Mouse (Mus musculus) C2C12 (cell line): Measurements from ENCODE around the gene Gmds. TPM values are rescaled to one million over a fixed set of nuclear protein-coding genes. Genes with fewer than 3 reads are reported as not detected.

Experiments used
- H3K27me3 ChIP-seq: one replicate; pipeline ENCODE4 v1.6.1; 2011; ENCODE audit not compliant: control insufficient read depth, insufficient read depth, insufficient read length
- H3K36me3 ChIP-seq: one replicate; pipeline ENCODE4 v1.6.1; 2011; ENCODE audit not compliant: control insufficient read depth, insufficient read depth
- H3K4me3 ChIP-seq: one replicate; pipeline ENCODE4 v1.5.1; 2011; ENCODE audit warnings: mild to moderate bottlenecking, control low read depth; ENCODE audit not compliant: poor library complexity, insufficient read depth, severe bottlenecking
- H3K79me2 ChIP-seq: one replicate; pipeline ENCODE4 v1.6.1; 2011; ENCODE audit not compliant: control insufficient read depth, insufficient read depth
- H3K79me3 ChIP-seq: one replicate; pipeline ENCODE4 v1.6.1; 2011; ENCODE audit warnings: low read depth, control low read depth
- H3ac ChIP-seq: one replicate; pipeline ENCODE3; 2011; ENCODE audit warnings: low read depth; ENCODE audit not compliant: control insufficient read depth, insufficient read length
- CEBPB ChIP-seq: IDR thresholded peaks from one replicate; pipeline ENCODE4 v1.6.1; 2011; ENCODE audit warnings: low read depth, mild to moderate bottlenecking, control low read depth, moderate library complexity
- CTCF ChIP-seq: IDR thresholded peaks from one replicate; pipeline ENCODE4 v1.5.1; 2011; ENCODE audit not compliant: control insufficient read depth, insufficient read depth, insufficient read length
- FOSL1 ChIP-seq: IDR thresholded peaks from one replicate; pipeline ENCODE4 v1.8.0; 2011; ENCODE audit warnings: mild to moderate bottlenecking, low read length; ENCODE audit not compliant: poor library complexity, insufficient read depth, severe bottlenecking
- MAX ChIP-seq: IDR thresholded peaks from one replicate; pipeline ENCODE4 v1.6.1; 2011; ENCODE audit warnings: mild to moderate bottlenecking, control low read depth
- MYOD1 ChIP-seq: IDR thresholded peaks from one replicate; pipeline ENCODE4 v1.6.1; 2011; ENCODE audit warnings: low read depth; ENCODE audit not compliant: control insufficient read depth, insufficient read length
- MYOG ChIP-seq: IDR thresholded peaks from one replicate; pipeline ENCODE4 v1.6.1; 2011; ENCODE audit not compliant: control insufficient read depth, insufficient read length; ENCODE audit errors: extremely low read depth
- USF1 ChIP-seq: IDR thresholded peaks from one replicate; pipeline ENCODE4 v1.6.1; 2011; ENCODE audit warnings: low read depth, mild to moderate bottlenecking, control low read depth, moderate library complexity
- long read RNA-seq, 2 experiments: library from polyadenylated mRNA; unstranded; transcript quantifications; one replicate each; pipeline ENCODE4 v2.0.0; 2019 to 2020
- polyA plus RNA-seq: library from polyadenylated mRNA; unstranded; fragments of >200 nt; fragmentation: generic; extraction: Trizol; gene quantifications from one replicate; pipeline ENCODE4 v1.2.1, GENCODE M21; 2012; ENCODE audit warnings: missing spikeins

Gene Gmds
- polyA plus RNA-seq = 21.1 TPM
- long read RNA-seq, experiment 1, transcript Gmds-201 (11 exons, 1,713 nt) = major isoform, 50 of 59 reads
- long read RNA-seq, experiment 1, partial matches to known transcripts = 6 of 59 reads
- long read RNA-seq, experiment 1, other reads (novel, unspliced or antisense) = 3 of 59 reads
- long read RNA-seq, experiment 2, transcript Gmds-201 (11 exons, 1,713 nt) = major isoform, 171 of 178 reads
- long read RNA-seq, experiment 2, partial matches to known transcripts = 0 of 178 reads
- long read RNA-seq, experiment 2, other reads (novel, unspliced or antisense) = 7 of 178 reads

DNA sequence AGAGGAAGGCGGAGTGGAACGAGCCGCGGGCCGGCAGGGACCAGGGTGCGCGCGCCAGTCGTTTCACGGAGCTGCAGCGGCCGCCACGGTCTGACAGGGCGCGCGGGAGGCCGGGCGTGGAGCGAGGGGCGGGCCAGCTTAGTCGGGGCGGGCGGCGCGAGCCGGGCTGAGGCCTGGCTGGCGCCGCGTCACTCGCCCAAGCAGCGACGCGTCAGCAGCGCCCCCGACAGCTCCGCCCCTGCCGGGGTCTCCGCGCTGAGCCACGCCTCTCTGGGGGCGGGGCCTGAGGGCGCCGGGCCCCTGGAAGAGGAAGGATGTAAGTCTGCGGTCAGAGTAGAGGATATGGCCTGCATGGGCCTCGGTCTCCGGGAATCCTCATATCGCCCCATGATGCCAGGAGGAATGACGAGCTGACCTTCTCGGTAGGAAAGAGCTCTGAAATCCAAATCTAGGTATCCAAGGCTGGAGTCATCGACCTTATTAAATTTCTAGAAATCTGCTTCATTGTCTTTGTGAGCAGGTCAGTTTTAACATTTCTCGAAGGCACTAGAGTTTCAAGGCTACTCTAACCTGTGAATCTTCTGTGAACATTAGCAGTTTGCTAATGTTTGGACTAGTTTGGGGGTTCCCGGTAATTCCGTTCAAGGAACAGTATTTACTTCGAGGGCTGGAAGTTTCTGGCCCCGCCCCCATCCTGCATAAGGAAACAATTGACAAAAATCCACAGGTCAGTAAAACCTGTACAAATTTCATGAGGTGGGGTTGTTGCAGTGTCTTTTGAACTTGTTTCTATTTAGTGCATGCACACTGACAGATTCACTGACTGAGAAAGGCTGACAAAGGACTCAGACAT, at the start of gene Gmds:
TSS of gene Gmds (minus strand) at position 228 of the 853 bp plus-strand sequence.
- peak within 1 kb of the TSS; percentile 52 for H3K4me3 ChIP-seq
- H3K36me3 ChIP-seq = no peaks in the 10 kb centered on the region
- peaks cover 5% of the 10 kb centered on the region for H3K79me3 ChIP-seq
- peaks cover 16% of the 10 kb centered on the region for H3K79me2 ChIP-seq
- H3ac ChIP-seq = peak within 1 kb of the TSS; percentile 82
- TF ChIP-seq USF1 (no peak), CEBPB (no peak), MYOG (no peak), MAX (no peak), MYOD1 (no peak), CTCF (no peak), FOSL1 (no peak)
- H3K27me3 ChIP-seq = no peaks in the 10 kb centered on the region

GRCm38 (mm10) chr13:32385421-32386092, 47.0 kb upstream of the Gmds start:
- Histone ChIP-seq H3K79me3 (no peaks in the 10 kb centered on the region), H3K79me2 (no peaks in the 10 kb centered on the region), H3K27me3 (no peaks in the 10 kb centered on the region)

DNA sequence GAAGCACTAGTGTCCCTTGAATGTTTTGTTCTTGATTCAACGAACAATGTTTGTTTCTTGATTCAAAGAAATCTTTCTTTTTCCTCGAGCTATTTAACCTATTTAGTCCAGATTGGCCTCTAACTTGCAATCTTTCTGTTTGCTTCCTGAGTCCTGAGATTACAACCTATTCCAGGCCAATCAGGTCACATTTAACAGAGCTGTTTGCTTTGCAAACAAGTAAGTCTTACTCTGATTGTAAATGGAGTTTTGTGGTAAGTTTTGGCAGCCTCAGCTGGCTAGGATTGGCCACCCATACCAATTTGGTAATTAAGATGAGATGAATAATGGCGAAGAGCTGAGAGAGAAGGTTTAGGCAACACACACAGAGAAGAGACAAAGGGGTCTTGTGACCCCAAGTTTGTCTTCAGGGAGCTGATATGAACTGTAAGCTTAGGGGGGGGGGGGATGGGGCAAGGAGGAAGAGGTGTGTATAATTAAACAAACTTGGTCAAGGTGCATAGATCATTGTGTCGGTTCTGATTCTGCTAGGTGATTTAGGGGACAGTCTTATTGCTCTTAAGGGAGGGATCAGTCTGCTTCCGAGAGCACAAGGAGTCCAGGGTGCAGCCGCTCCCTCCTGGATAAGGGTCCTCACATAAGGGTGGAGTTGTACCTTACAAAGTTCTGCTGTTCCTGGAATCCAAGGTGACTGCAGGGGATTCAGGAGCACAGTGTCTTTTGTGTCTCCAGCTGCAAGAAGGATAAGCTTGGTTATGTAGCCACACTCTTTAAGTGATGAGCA, 43.9 kb upstream of the Gmds start:
- no peak for TF ChIP-seq CTCF
- TF ChIP-seq CEBPB = no peak
- TF ChIP-seq MYOD1 = no peak
- TF ChIP-seq FOSL1 = no peak
- no peak for TF ChIP-seq USF1
- no peak for TF ChIP-seq MYOG
- TF ChIP-seq MAX = no peak
- Histone ChIP-seq H3K79me3 (no peaks in the 10 kb centered on the region), H3K4me3 (no peak overlapping the region), H3K27me3 (no peaks in the 10 kb centered on the region), H3ac (no peak overlapping the region), H3K79me2 (no peaks in the 10 kb centered on the region), H3K36me3 (no peaks in the 10 kb centered on the region)

More at GRCm38 (mm10) chr13:32385421-32386092, 47.0 kb upstream of the Gmds start:
- no peak overlapping the region for H3K4me3 ChIP-seq
- H3ac ChIP-seq = no peak overlapping the region
- H3K36me3 ChIP-seq = no peaks in the 10 kb centered on the region
- TF ChIP-seq MYOG = no peak
- no peak for TF ChIP-seq CEBPB
- TF ChIP-seq MYOD1 = no peak
- TF ChIP-seq MAX = no peak

DNA sequence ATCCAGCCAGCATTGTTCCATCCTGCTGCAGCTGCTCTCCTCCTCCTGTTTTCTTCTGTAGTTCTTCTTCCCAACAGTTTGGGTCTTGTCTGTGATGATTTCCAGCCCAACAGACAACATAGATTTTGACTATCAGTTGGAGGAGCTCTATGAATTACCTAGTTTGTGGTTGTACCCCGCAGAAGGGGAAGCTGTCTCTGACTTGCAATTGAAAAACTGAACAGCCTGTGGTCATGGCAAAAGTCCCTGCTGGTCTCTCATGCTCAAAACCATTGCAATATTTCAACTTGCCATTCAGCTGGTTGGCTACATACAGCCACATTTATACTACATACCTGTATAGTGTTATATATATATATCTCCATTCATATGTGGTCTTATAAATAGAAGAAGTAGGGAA, 40.1 kb upstream of the Gmds start:
- TF ChIP-seq MYOG = no peak
- no peak for TF ChIP-seq USF1
- TF ChIP-seq CTCF = no peak
- TF ChIP-seq MYOD1 = no peak
- no peak for TF ChIP-seq FOSL1
- no peak for TF ChIP-seq CEBPB
- Histone ChIP-seq H3K36me3 (no peaks in the 10 kb centered on the region), H3K27me3 (no peaks in the 10 kb centered on the region), H3K79me3 (no peaks in the 10 kb centered on the region), H3ac (no peak overlapping the region), H3K4me3 (no peak overlapping the region), H3K79me2 (no peaks in the 10 kb centered on the region)

DNA sequence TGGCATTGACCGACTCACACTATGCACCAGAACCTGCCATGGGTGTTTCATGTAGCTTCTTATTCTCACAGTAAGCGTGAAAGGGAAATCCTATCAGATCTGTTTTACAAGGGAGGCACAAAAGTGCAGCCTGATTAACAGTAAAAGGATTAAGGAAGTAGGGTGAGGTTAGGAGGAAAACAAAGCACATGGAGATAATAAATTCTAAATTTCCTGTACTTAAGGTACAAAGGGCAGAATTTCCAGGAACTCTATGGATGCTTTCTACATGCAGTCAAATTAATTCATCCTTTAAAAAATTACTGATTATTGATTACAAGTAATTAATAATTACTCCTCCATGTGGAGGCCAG, 34.0 kb upstream of the Gmds start:
- TF ChIP-seq CTCF (no peak), CEBPB (no peak), MYOG (no peak), MYOD1 (no peak), MAX (no peak), USF1 (no peak), FOSL1 (no peak)
- Histone ChIP-seq H3K79me2 (no peaks in the 10 kb centered on the region), H3ac (no peak overlapping the region), H3K36me3 (no peaks in the 10 kb centered on the region), H3K4me3 (no peak overlapping the region), H3K27me3 (no peaks in the 10 kb centered on the region), H3K79me3 (no peaks in the 10 kb centered on the region)
